Mouse (Mus musculus): ENCODE measurements at regions not wholly inside any gene's neighbourhood (a gene's known extent, or its start where the extent isn't known, plus 50 kb on each side); places are given as distances from the start of the nearest gene placed in this dataset.

- peaks cover 15% of the 10 kb centered on the region for H3K4me1 ChIP-seq (ENCODE audit: control insufficient read depth, insufficient read depth, low read length)
- H3K36me3 ChIP-seq (ENCODE audit: control insufficient read depth, insufficient read depth), result no peaks in the 10 kb centered on the region
- 77% methylated on average over 4 of the region's 4 CpGs for WGBS
- H3K4me3 ChIP-seq (ENCODE audit: low read length), result no peak overlapping the region
- H3K4me2 ChIP-seq (ENCODE audit: low read depth, low read length), result no peak overlapping the region
- H3K27me3 ChIP-seq (ENCODE audit: control insufficient read depth, insufficient read depth, low read length), result no peaks in the 10 kb centered on the region
- H3K9ac ChIP-seq (ENCODE audit: low read length), result no peak overlapping the region
- no peaks in the 10 kb centered on the region for H3K9me3 ChIP-seq (replicated peaks; ENCODE audit: control insufficient read depth, low read length)
- ATAC-seq (replicated peaks; ENCODE audit: extremely low read depth, insufficient read depth, low FRiP score), result no peak
- H3K27ac ChIP-seq (ENCODE audit: low read length), result no peak overlapping the region
Measured at GRCm38 (mm10) chr10:37249511-37249910, 110.8 kb upstream of the Marcks start.

- no peaks in the 10 kb centered on the region for H3K27me3 ChIP-seq (ENCODE audit: control insufficient read depth, insufficient read depth, low read length)
- H3K36me3 ChIP-seq (ENCODE audit: control insufficient read depth, insufficient read depth), result no peaks in the 10 kb centered on the region
- no peak overlapping the region for H3K4me3 ChIP-seq (ENCODE audit: low read length)
- no peak for ATAC-seq (replicated peaks; ENCODE audit: extremely low read depth, insufficient read depth, low FRiP score)
- H3K4me2 ChIP-seq (ENCODE audit: low read depth, low read length), result no peak overlapping the region
- H3K4me1 ChIP-seq (ENCODE audit: control insufficient read depth, insufficient read depth, low read length), result peaks cover 15% of the 10 kb centered on the region
- H3K9ac ChIP-seq (ENCODE audit: low read length), result no peak overlapping the region
- no peak overlapping the region for H3K27ac ChIP-seq (ENCODE audit: low read length)
- H3K9me3 ChIP-seq (replicated peaks; ENCODE audit: control insufficient read depth, low read length), result no peaks in the 10 kb centered on the region
Measured at GRCm38 (mm10) chr10:37247121-37247520, 108.4 kb upstream of the Marcks start.

- 80% methylated on average over 2 of the region's 2 CpGs for WGBS
- H3K27ac ChIP-seq (ENCODE audit: low read length), result no peak overlapping the region
- H3K4me1 ChIP-seq (ENCODE audit: control insufficient read depth, insufficient read depth, low read length), result peaks cover 9% of the 10 kb centered on the region
- no peak overlapping the region for H3K4me3 ChIP-seq (ENCODE audit: low read length)
- H3K36me3 ChIP-seq (ENCODE audit: control insufficient read depth, insufficient read depth), result no peaks in the 10 kb centered on the region
- H3K4me2 ChIP-seq (ENCODE audit: low read depth, low read length), result no peak overlapping the region
- no peaks in the 10 kb centered on the region for H3K9me3 ChIP-seq (replicated peaks; ENCODE audit: control insufficient read depth, low read length)
- ATAC-seq (replicated peaks; ENCODE audit: extremely low read depth, insufficient read depth, low FRiP score), result no peak
- H3K9ac ChIP-seq (ENCODE audit: low read length), result no peak overlapping the region
- no peaks in the 10 kb centered on the region for H3K27me3 ChIP-seq (ENCODE audit: control insufficient read depth, insufficient read depth, low read length)
Measured at GRCm38 (mm10) chr10:37243136-37243535, 104.4 kb upstream of the Marcks start.

- H3K9me3 ChIP-seq (replicated peaks; ENCODE audit: control insufficient read depth, low read length), result no peaks in the 10 kb centered on the region
Measured at GRCm38 (mm10) chr10:37241821-37242263, 103.1 kb upstream of the Marcks start.

GRCm38 (mm10) chr10:37240634-37241033, 101.9 kb upstream of the Marcks start:
- no peak overlapping the region for H3K4me2 ChIP-seq (ENCODE audit: low read depth, low read length)
- H3K4me1 ChIP-seq (ENCODE audit: control insufficient read depth, insufficient read depth, low read length), result peaks cover 15% of the 10 kb centered on the region
- H3K27me3 ChIP-seq (ENCODE audit: control insufficient read depth, insufficient read depth, low read length), result no peaks in the 10 kb centered on the region
- WGBS, result 24% methylated on average over 4 of the region's 4 CpGs
- no peak overlapping the region for H3K9ac ChIP-seq (ENCODE audit: low read length)
- no peak overlapping the region for H3K4me3 ChIP-seq (ENCODE audit: low read length)
- no peaks in the 10 kb centered on the region for H3K36me3 ChIP-seq (ENCODE audit: control insufficient read depth, insufficient read depth)
- H3K27ac ChIP-seq (ENCODE audit: low read length), result no peak overlapping the region
- peak; percentile 60; the same call in 1 of the 2 replicates for ATAC-seq (replicated peaks; ENCODE audit: extremely low read depth, insufficient read depth, low FRiP score)
- H3K9me3 ChIP-seq (replicated peaks; ENCODE audit: control insufficient read depth, low read length), result no peaks in the 10 kb centered on the region

More at GRCm38 (mm10) chr10:37241821-37242263, 103.1 kb upstream of the Marcks start:
- H3K27me3 ChIP-seq (ENCODE audit: control insufficient read depth, insufficient read depth, low read length), result no peaks in the 10 kb centered on the region
- no peak overlapping the region for H3K9ac ChIP-seq (ENCODE audit: low read length)
- H3K27ac ChIP-seq (ENCODE audit: low read length), result no peak overlapping the region; the same call in 1 of the 2 replicates
- no peaks in the 10 kb centered on the region for H3K36me3 ChIP-seq (ENCODE audit: control insufficient read depth, insufficient read depth)
- WGBS, result 64% methylated on average over 4 of the region's 4 CpGs
- H3K4me1 ChIP-seq (ENCODE audit: control insufficient read depth, insufficient read depth, low read length), result peaks cover 9% of the 10 kb centered on the region
- ATAC-seq (replicated peaks; ENCODE audit: extremely low read depth, insufficient read depth, low FRiP score), result no peak; the same call in 1 of the 2 replicates
- H3K4me2 ChIP-seq (ENCODE audit: low read depth, low read length), result no peak overlapping the region
- no peak overlapping the region for H3K4me3 ChIP-seq (ENCODE audit: low read length)

GRCm38 (mm10) chr10:37240201-37240600, 101.5 kb upstream of the Marcks start:
- Histone ChIP-seq H3K4me2 (ENCODE audit: low read depth, low read length) (no peak overlapping the region), H3K9ac (ENCODE audit: low read length) (no peak overlapping the region), H3K27me3 (ENCODE audit: control insufficient read depth, insufficient read depth, low read length) (no peaks in the 10 kb centered on the region), H3K4me3 (ENCODE audit: low read length) (no peak overlapping the region), H3K36me3 (ENCODE audit: control insufficient read depth, insufficient read depth) (no peaks in the 10 kb centered on the region), H3K9me3 (replicated peaks; ENCODE audit: control insufficient read depth, low read length) (no peaks in the 10 kb centered on the region), H3K4me1 (ENCODE audit: control insufficient read depth, insufficient read depth, low read length) (peaks cover 19% of the 10 kb centered on the region), H3K27ac (ENCODE audit: low read length) (no peak overlapping the region)
- ATAC-seq (replicated peaks; ENCODE audit: extremely low read depth, insufficient read depth, low FRiP score), result no peak
- 67% methylated on average over 3 of the region's 3 CpGs for WGBS

- WGBS, result 52% methylated on average over 4 of the region's 4 CpGs
- Histone ChIP-seq H3K27ac (ENCODE audit: low read length) (peak overlapping the region; percentile 34), H3K4me1 (ENCODE audit: control insufficient read depth, insufficient read depth, low read length) (peaks cover 43% of the 10 kb centered on the region), H3K4me2 (ENCODE audit: low read depth, low read length) (no peak overlapping the region), H3K27me3 (ENCODE audit: control insufficient read depth, insufficient read depth, low read length) (no peaks in the 10 kb centered on the region), H3K9me3 (replicated peaks; ENCODE audit: control insufficient read depth, low read length) (no peaks in the 10 kb centered on the region), H3K36me3 (ENCODE audit: control insufficient read depth, insufficient read depth) (no peaks in the 10 kb centered on the region), H3K4me3 (ENCODE audit: low read length) (no peak overlapping the region), H3K9ac (ENCODE audit: low read length) (no peak overlapping the region)
- ATAC-seq (replicated peaks; ENCODE audit: extremely low read depth, insufficient read depth, low FRiP score), result no peak
Measured at GRCm38 (mm10) chr10:37236001-37236822, 97.5 kb upstream of the Marcks start.

- peak overlapping the region; percentile 42 for H3K4me3 ChIP-seq (ENCODE audit: low read length)
- H3K9me3 ChIP-seq (replicated peaks; ENCODE audit: control insufficient read depth, low read length), result 0 out of 2 replicates have a peak, but pooled peaks cover 2% of the 10 kb centered on the region
- no peaks in the 10 kb centered on the region for H3K27me3 ChIP-seq (ENCODE audit: control insufficient read depth, insufficient read depth, low read length)
- H3K4me2 ChIP-seq (ENCODE audit: low read depth, low read length), result peak overlapping the region; percentile 63
- H3K9ac ChIP-seq (ENCODE audit: low read length), result peak overlapping the region; percentile 51; the same call in 1 of the 2 replicates
- WGBS, result 11% methylated on average over 10 of the region's 12 CpGs
- H3K27ac ChIP-seq (ENCODE audit: low read length), result peak overlapping the region; percentile 87
- peaks cover 39% of the 10 kb centered on the region for H3K4me1 ChIP-seq (ENCODE audit: control insufficient read depth, insufficient read depth, low read length)
- peak; percentile 76 for ATAC-seq (replicated peaks; ENCODE audit: extremely low read depth, insufficient read depth, low FRiP score)
- no peaks in the 10 kb centered on the region for H3K36me3 ChIP-seq (ENCODE audit: control insufficient read depth, insufficient read depth)
Measured at GRCm38 (mm10) chr10:37231936-37232556, 93.3 kb upstream of the Marcks start.

- H3K4me3 ChIP-seq (ENCODE audit: low read length), result no peak overlapping the region
- peaks cover 33% of the 10 kb centered on the region for H3K4me1 ChIP-seq (ENCODE audit: control insufficient read depth, insufficient read depth, low read length)
- H3K27me3 ChIP-seq (ENCODE audit: control insufficient read depth, insufficient read depth, low read length), result no peaks in the 10 kb centered on the region
- no peak overlapping the region for H3K4me2 ChIP-seq (ENCODE audit: low read depth, low read length)
- no peak overlapping the region for H3K9ac ChIP-seq (ENCODE audit: low read length)
- H3K9me3 ChIP-seq (replicated peaks; ENCODE audit: control insufficient read depth, low read length), result 0 out of 2 replicates have a peak, but pooled peaks cover 2% of the 10 kb centered on the region
- no peak for ATAC-seq (replicated peaks; ENCODE audit: extremely low read depth, insufficient read depth, low FRiP score)
- H3K36me3 ChIP-seq (ENCODE audit: control insufficient read depth, insufficient read depth), result no peaks in the 10 kb centered on the region
- H3K27ac ChIP-seq (ENCODE audit: low read length), result no peak overlapping the region
- WGBS, result 87% methylated on average over 6 of the region's 6 CpGs
Measured at GRCm38 (mm10) chr10:37231159-37231558, 92.4 kb upstream of the Marcks start.

Measured in heart, embryonic 16.5 days (tissue).